Mouse (Mus musculus) limb, embryonic 11.5 days (tissue): ENCODE data around the gene Gm12258. TPM values are rescaled to one million over a fixed set of nuclear protein-coding genes. Genes with fewer than 3 reads are reported as not detected.

ENCODE experiments used
- ATAC-seq: fragments of 200-750 bp; cut with Nextera tagmentation; 2 replicates; pipeline ENCODE4 v1.8.0; 2017; ENCODE audit warnings: low read depth; ENCODE audit not compliant: insufficient number of reproducible peaks, low FRiP score, low TSS enrichment
- DNase-seq: peaks from one replicate; pipeline ENCODE4 v3.0.0-alpha.2; 2015; ENCODE audit warnings: low spot score
- H3K27ac ChIP-seq: fragments of 300-500 bp; sonication (generic); replicated peaks from 2 replicates; pipeline ENCODE4 v1.5.1; 2014; ENCODE audit warnings: low read depth, mild to moderate bottlenecking, low read length
- H3K27me3 ChIP-seq: fragments of 300-500 bp; sonication (generic); 2 replicates; pipeline ENCODE4 v1.6.1; 2014; ENCODE audit warnings: mild to moderate bottlenecking, low read length, mixed read lengths; ENCODE audit not compliant: control insufficient read depth, insufficient read depth
- H3K36me3 ChIP-seq: fragments of 300-500 bp; sonication (generic); 2 replicates; pipeline ENCODE4 v1.6.1; 2014; ENCODE audit warnings: mild to moderate bottlenecking, low read length, moderate library complexity, mixed read lengths; ENCODE audit not compliant: control insufficient read depth, insufficient read depth
- H3K4me1 ChIP-seq: fragments of 300-500 bp; sonication (generic); 2 replicates; pipeline ENCODE4 v1.6.1; 2014; ENCODE audit warnings: low read length, mixed read lengths; ENCODE audit not compliant: control insufficient read depth, insufficient read depth
- H3K4me2 ChIP-seq: fragments of 300-500 bp; sonication (generic); 2 replicates; pipeline ENCODE4 v1.6.1; 2014; ENCODE audit warnings: low read depth, mild to moderate bottlenecking, moderate library complexity; ENCODE audit not compliant: severe bottlenecking
- H3K4me3 ChIP-seq: fragments of 300-500 bp; sonication (generic); 2 replicates; pipeline ENCODE4 v1.5.1; 2014; ENCODE audit warnings: low read depth, low read length
- H3K9ac ChIP-seq: fragments of 300-500 bp; sonication (generic); 2 replicates; pipeline ENCODE4 v1.6.1; 2014; ENCODE audit warnings: mild to moderate bottlenecking, low read length
- H3K9me3 ChIP-seq: fragments of 300-500 bp; sonication (generic); 2 replicates; pipeline ENCODE4 v1.6.1; 2016; ENCODE audit warnings: low read length; ENCODE audit not compliant: control insufficient read depth
- WGBS: fragments of 180-500 bp; shearing (Covaris S2); extraction: QIAGEN DNeasy Blood & Tissue Kit; methylation state at CpG from one replicate; pipeline ENCODE4 v1.1.7; 2014; 5-methylcytosine and 5-hydroxymethylcytosine counted together
- polyA plus RNA-seq: library from polyadenylated mRNA; unstranded; fragments of >200 nt; fragmentation: Nextera tagmentation; extraction: Ambion mirVana; gene quantifications from 2 replicates; pipeline ENCODE4 v1.2.1, GENCODE M21; 2014

Gm12258 gene
- polyA plus RNA-seq, 1 experiment from 2014 or later: 12.0 TPM

DNA sequence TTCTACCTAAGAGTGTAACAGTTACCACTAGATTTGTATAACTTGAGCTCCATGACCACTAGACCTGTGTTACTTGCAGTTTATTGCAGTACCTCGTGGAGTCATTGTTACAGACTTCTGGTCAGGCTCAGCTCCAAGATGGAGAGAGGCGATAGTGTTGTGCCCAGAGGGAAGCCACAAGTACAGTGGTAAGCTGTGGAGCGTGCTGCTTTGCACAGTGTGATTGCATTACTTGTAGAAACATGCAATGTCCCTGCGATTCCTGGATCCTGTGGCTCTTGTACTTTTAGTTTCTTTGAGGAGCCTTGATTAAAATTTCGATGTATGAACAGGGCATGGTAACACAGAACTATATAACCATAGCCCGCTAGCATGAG is 21.0 kb downstream of the Gm12258 start:
- 87% methylated on average over 6 of the region's 6 CpGs for WGBS
- no peak overlapping the region; the same call in 1 of the 2 replicates for H3K9ac ChIP-seq

DNA sequence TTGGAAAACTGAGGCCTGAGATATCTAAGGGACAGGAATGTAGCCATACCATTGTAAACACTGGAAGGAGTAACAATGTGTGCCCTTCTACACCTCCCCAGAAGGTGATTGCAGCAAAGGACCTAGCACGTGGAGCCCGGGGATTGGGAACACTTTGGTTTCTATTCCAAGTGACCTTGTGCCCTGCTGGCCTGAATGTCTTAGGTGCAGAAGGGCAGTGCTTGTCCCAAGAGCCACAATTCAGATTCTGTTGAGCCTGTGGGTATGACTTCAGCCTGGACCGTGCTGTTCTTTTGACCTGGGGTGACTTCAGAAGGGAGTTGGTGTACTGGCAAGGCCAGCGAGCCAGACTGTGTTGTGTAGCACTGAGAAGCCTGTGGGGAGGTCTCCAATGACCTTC is 24.0 kb downstream of the Gm12258 start:
- H3K4me1 ChIP-seq: peaks cover 10% of the 10 kb centered on the region
- H3K9ac ChIP-seq: no peak overlapping the region
- no peak overlapping the region for H3K4me2 ChIP-seq
- ATAC-seq (no peak), DNase-seq (no peak)
- 93% methylated on average over 4 of the region's 4 CpGs for WGBS
- H3K27me3 ChIP-seq: no peaks in the 10 kb centered on the region
- no peaks in the 10 kb centered on the region for H3K9me3 ChIP-seq
- H3K4me3 ChIP-seq: no peak overlapping the region
- no peak overlapping the region for H3K27ac ChIP-seq
- peaks cover 2% of the 10 kb centered on the region; the same call in 1 of the 2 replicates for H3K36me3 ChIP-seq

More for the DNA sequence above, 21.0 kb downstream of the Gm12258 start:
- peak overlapping the region; percentile 74 for H3K4me2 ChIP-seq
- H3K27me3 ChIP-seq: no peaks in the 10 kb centered on the region
- ATAC-seq (no peak), DNase-seq (no peak)
- H3K4me1 ChIP-seq: peaks cover 10% of the 10 kb centered on the region
- H3K27ac ChIP-seq: no peak overlapping the region
- H3K4me3 ChIP-seq: peak overlapping the region; percentile 79
- H3K9me3 ChIP-seq: no peaks in the 10 kb centered on the region
- peaks cover 2% of the 10 kb centered on the region; the same call in 1 of the 2 replicates for H3K36me3 ChIP-seq

DNA sequence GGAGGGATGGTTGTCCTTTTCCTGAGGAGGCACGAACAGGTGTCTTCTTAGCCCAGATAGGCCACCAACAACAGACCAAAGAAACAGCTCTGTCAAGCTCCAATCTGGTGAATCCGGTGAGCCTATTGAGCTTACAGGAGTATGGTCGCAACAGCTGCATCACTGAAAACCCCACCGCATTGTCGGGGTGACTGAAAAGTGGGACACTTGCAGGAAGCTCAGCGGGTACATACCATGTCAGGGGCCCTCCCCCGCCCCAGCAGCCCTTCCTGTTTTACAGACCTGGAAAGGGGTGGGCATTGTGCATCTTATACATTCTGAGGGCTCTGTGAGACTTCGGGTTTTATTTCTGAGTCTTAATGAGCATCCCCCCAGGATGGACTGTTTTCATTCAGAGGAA is 36.8 kb downstream of the Gm12258 start:
- no peak overlapping the region for H3K4me3 ChIP-seq
- no peaks in the 10 kb centered on the region for H3K9me3 ChIP-seq
- no peaks in the 10 kb centered on the region for H3K4me1 ChIP-seq
- DNase-seq (no peak), ATAC-seq (no peak)
- H3K4me2 ChIP-seq: no peak overlapping the region
- H3K27ac ChIP-seq: no peak overlapping the region
- H3K27me3 ChIP-seq: no peaks in the 10 kb centered on the region
- no peak overlapping the region for H3K9ac ChIP-seq
- 84% methylated on average over 8 of the region's 8 CpGs for WGBS
- H3K36me3 ChIP-seq: peaks cover 11% of the 10 kb centered on the region; the same call in 1 of the 2 replicates

DNA sequence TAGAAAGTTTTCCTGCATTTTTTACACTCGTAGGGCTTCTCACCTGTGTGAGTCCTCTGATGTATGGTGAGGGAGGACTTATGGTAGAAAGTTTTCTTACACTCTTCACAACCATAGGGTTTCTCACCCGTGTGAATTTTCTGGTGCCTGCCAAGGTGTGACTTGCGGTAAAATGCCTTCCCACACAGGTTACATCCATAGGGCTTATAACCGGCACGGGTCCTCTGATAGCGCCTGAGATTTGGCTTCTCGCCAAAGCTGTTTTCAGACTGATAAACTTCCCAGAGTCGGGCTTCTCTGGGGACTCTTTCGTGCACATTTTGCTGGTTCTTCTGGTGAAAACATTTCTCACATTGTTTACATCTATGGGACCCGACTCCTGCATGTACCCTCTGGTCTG is 43.6 kb downstream of the Gm12258 start:
- peaks cover 19% of the 10 kb centered on the region for H3K36me3 ChIP-seq
- WGBS: 95% methylated on average over 10 of the region's 10 CpGs
- DNase-seq (no peak), ATAC-seq (no peak)
- H3K4me1 ChIP-seq: no peaks in the 10 kb centered on the region
- no peaks in the 10 kb centered on the region for H3K9me3 ChIP-seq
- no peak overlapping the region for H3K4me3 ChIP-seq
- H3K9ac ChIP-seq: no peak overlapping the region
- no peaks in the 10 kb centered on the region for H3K27me3 ChIP-seq
- no peak overlapping the region for H3K4me2 ChIP-seq
- H3K27ac ChIP-seq: no peak overlapping the region

DNA sequence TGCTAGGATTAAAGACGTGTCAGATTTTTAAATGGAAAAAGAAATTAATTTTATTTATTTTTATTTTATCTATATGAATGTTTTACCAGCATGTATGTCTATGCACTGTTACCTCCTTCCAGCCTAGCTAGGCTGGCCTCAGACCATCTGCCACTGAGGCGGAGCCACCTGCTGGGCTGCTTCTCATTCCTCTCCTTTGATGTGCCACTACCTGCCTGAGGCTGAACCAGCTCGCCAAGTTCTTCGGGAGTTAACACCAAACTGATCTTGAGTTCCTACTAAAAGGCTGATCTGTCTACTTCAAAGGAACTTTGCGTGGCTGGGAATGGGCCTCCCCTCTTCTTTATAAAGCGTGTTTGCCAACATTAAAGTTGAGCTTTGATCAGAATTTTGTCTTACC is 47.5 kb downstream of the Gm12258 start:
- DNase-seq (no peak), ATAC-seq (no peak)
- 44% methylated on average over 6 of the region's 6 CpGs for WGBS
- Histone ChIP-seq H3K4me2 (no peak overlapping the region), H3K27ac (no peak overlapping the region), H3K4me3 (no peak overlapping the region), H3K27me3 (no peaks in the 10 kb centered on the region), H3K4me1 (no peaks in the 10 kb centered on the region), H3K36me3 (peaks cover 23% of the 10 kb centered on the region), H3K9me3 (no peaks in the 10 kb centered on the region), H3K9ac (no peak overlapping the region)

DNA sequence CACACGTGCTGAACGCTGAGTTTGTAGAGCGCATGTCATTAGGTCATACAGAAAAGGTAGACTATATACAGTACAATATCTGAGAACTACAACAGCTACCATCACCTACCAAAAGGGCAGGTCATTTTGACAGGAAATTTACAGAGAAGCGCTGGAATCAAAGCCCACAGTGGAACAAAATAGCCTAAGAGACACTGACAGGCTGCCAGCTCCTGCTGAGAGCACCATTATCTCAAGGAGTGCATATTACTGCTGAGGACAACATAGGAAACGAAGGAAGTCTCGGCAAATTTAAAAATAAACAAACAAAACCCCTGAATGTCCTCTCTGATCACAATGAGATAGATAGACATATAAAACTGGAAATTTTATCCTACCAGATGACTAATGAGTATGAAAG is 50.5 kb downstream of the Gm12258 start:
- Histone ChIP-seq H3K4me2 (no peak overlapping the region), H3K9ac (no peak overlapping the region), H3K4me3 (no peak overlapping the region), H3K27ac (no peak overlapping the region), H3K27me3 (no peaks in the 10 kb centered on the region), H3K4me1 (no peaks in the 10 kb centered on the region), H3K9me3 (no peaks in the 10 kb centered on the region), H3K36me3 (peaks cover 11% of the 10 kb centered on the region)
- WGBS: 88% methylated on average over 6 of the region's 6 CpGs
- ATAC-seq (no peak), DNase-seq (no peak)

DNA sequence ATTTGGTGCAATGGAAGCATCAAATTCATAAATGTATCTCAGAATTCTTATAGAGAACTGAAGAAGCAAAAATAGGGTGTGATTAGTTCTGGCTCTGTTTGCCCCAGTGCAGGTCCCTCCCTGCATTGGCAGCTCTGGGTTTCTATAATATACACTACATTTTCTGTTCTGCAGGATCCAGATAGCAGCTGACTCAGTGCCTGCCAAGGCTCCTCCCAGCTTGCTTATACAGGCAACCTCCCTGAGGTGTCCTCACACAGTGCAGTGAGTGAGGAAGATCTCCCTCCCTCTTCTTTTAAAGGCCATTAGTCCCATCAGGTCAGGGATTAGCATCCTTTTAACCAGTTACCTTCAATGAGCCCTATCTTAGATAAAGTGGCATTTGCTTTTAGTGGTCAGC is 54.1 kb downstream of the Gm12258 start:
- DNase-seq: no peak
- Histone ChIP-seq H3K4me3 (no peak overlapping the region), H3K9ac (no peak overlapping the region), H3K4me2 (no peak overlapping the region), H3K9me3 (no peaks in the 10 kb centered on the region), H3K36me3 (peaks cover 6% of the 10 kb centered on the region; the same call in 1 of the 2 replicates), H3K27ac (no peak overlapping the region), H3K27me3 (no peaks in the 10 kb centered on the region), H3K4me1 (no peaks in the 10 kb centered on the region)
- ATAC-seq: no peak

DNA sequence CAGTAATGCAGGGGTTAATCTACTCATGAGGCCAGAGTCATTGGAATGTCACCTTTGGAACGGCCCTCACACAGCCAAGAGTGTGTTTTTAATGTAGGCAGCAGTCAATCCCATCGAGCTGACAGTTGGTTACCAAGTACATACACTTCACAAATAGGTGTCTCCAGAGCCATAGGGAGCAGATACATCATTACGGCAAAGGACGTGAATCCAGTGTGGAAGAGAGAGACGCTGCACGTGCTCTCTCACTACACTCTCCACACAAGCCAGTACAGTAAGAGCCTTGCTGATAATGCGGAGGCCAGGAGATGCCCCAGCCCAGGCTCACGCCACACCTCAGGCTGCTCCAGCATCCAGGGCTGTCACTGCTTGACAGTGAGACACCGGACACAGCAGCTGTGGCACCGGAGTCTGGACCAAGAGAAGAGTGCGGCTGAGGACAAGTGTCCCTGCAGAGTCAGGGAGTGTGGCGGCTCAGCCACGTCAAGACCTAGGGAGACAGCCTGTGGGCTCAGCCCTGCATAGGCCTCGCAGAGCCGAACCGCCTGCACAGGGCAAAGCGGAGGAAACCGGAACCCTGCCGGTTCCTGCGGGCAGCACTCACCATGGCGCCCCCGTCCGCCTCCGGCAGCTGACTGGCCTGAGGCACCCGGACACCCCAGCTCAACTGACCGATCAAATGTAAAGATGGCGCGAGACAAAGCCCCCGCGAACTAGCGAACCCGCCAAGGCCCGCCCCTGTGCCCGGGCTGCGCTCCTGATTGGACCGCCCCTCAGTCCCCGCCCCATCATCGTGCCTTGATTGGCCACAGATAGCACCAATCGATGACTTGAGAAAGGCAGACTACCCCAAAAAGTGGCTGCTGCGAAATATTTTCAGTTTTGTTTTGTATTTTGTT is 56.8 kb downstream of the Gm12258 start, which contains the start of gene Zfp39:
Zfp39 (minus strand) TSS at position 715 of the 899 bp plus-strand sequence.
- Histone ChIP-seq H3K27ac (peak within 1 kb of the TSS; percentile 62), H3K9ac (peak within 1 kb of the TSS; percentile 91), H3K4me2 (peak within 1 kb of the TSS; percentile 88), H3K4me3 (peak within 1 kb of the TSS; percentile 85), H3K4me1 (no peaks in the 10 kb centered on the region), H3K27me3 (no peaks in the 10 kb centered on the region), H3K9me3 (no peaks in the 10 kb centered on the region), H3K36me3 (peaks cover 4% of the 10 kb centered on the region; the same call in 1 of the 2 replicates)
- ATAC-seq (peak; percentile 97), DNase-seq (peak; percentile 97)
- WGBS: under 1% methylated on average over 40 of the region's 40 CpGs
